Mouse (Mus musculus) embryonic facial prominence, embryonic 14.5 days (tissue): Measurements from ENCODE around the gene D630003M21Rik. TPM values are rescaled to one million over a fixed set of nuclear protein-coding genes. Genes with fewer than 3 reads are reported as not detected.

ENCODE experiments used
- ATAC-seq: fragments of 200-750 bp; cut with Nextera tagmentation; 2 replicates; pipeline ENCODE4 v1.8.0; 2017; ENCODE audit warnings: low read depth, moderate number of reproducible peaks, moderate TSS enrichment
- DNase-seq: peaks from one replicate; pipeline ENCODE4 v3.0.0-alpha.2; 2015; ENCODE audit warnings: low spot score
- H3K27ac ChIP-seq: fragments of 300-500 bp; sonication (generic); replicated peaks from 2 replicates; pipeline ENCODE4 v1.5.1; 2014; ENCODE audit warnings: low read depth, mild to moderate bottlenecking, low read length, moderate library complexity
- H3K27me3 ChIP-seq: fragments of 300-500 bp; sonication (generic); replicated peaks from 2 replicates; pipeline ENCODE4 v1.6.1; 2014; ENCODE audit warnings: low read length; ENCODE audit not compliant: control insufficient read depth, insufficient read depth
- H3K36me3 ChIP-seq: fragments of 300-500 bp; sonication (generic); 2 replicates; pipeline ENCODE4 v1.6.1; 2014; ENCODE audit warnings: low read length, mixed read lengths; ENCODE audit not compliant: control insufficient read depth, insufficient read depth
- H3K4me1 ChIP-seq: fragments of 300-500 bp; sonication (generic); 2 replicates; pipeline ENCODE4 v1.6.1; 2014; ENCODE audit warnings: antibody characterized with exemption, low read length; ENCODE audit not compliant: control insufficient read depth, insufficient read depth
- H3K4me2 ChIP-seq: fragments of 300-500 bp; sonication (generic); 2 replicates; pipeline ENCODE4 v1.6.1; 2014; ENCODE audit warnings: low read depth, mild to moderate bottlenecking, low read length, moderate library complexity, mixed read lengths
- H3K4me3 ChIP-seq: fragments of 300-500 bp; sonication (generic); 2 replicates; pipeline ENCODE4 v1.5.1; 2014; ENCODE audit warnings: low read depth, mild to moderate bottlenecking, low read length
- H3K9ac ChIP-seq: fragments of 300-500 bp; sonication (generic); 2 replicates; pipeline ENCODE4 v1.6.1; 2014; ENCODE audit warnings: low read depth, mild to moderate bottlenecking, low read length, moderate library complexity, mixed read lengths
- H3K9me3 ChIP-seq: fragments of 300-500 bp; sonication (generic); 2 replicates; pipeline ENCODE4 v1.6.1; 2016; ENCODE audit warnings: low read length; ENCODE audit not compliant: control insufficient read depth
- WGBS: fragments of 180-500 bp; shearing (Covaris S2); extraction: QIAGEN DNeasy Blood & Tissue Kit; methylation state at CpG from one replicate; pipeline ENCODE4 v1.1.7; 2014; 5-methylcytosine and 5-hydroxymethylcytosine counted together
- polyA plus RNA-seq: library from polyadenylated mRNA; unstranded; fragments of >200 nt; fragmentation: Nextera tagmentation; extraction: Ambion mirVana; gene quantifications from 2 replicates; pipeline ENCODE4 v1.2.1, GENCODE M21; 2014

The D630003M21Rik gene
- polyA plus RNA-seq, 1 experiment from 2014 or later = 5.4 TPM

DNA sequence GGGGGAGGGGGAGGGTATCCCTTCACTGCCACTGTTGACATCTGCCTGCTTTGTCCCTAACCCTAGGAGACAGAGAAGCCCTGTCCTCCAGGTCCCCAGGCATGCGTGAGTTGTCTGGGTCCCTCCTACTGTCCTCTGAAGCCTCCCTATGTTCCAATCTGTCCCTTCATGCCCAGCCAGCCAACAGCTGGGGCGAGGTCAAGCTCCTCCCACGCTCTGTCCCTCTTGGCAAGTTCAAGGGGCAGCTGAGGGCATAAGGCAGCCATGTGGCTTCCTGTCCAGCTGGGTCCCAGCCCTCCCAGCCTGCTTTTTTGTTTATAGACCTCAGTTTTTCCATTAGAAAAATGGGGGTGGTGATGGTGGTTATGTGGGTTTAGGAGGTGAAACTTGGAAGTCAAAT is 29.7 kb downstream of the D630003M21Rik start:
- H3K4me2 ChIP-seq = no peak overlapping the region
- DNase-seq (no peak), ATAC-seq (no peak)
- WGBS = 54% methylated on average over 3 of the region's 3 CpGs
- H3K9ac ChIP-seq = no peak overlapping the region
- H3K27me3 ChIP-seq = no peaks in the 10 kb centered on the region
- no peak overlapping the region for H3K4me3 ChIP-seq
- no peaks in the 10 kb centered on the region for H3K9me3 ChIP-seq
- no peaks in the 10 kb centered on the region for H3K4me1 ChIP-seq
- H3K27ac ChIP-seq = no peak overlapping the region
- peaks cover 6% of the 10 kb centered on the region; the same call in 1 of the 2 replicates for H3K36me3 ChIP-seq

DNA sequence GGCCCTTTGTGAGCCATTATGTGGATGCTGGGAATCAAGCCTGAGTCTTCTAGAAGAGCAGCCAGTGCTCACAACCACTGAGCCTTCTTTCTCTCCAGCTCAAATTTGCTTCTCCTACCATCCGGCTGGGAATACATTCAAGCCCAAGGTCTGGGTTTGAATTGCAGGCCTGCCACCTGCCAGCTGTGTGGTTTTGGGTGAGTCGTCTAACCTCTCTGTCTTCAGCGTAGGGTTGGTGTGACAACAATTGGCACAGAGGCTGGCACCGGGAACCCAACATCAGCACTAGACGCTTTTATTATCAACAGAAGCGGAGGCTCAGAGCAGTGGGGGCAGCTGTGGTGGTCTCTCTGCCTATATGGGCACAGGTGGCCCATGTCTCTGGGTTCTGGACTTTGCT is 30.2 kb downstream of the D630003M21Rik start:
- ATAC-seq (no peak), DNase-seq (no peak)
- Histone ChIP-seq H3K4me2 (no peak overlapping the region), H3K27me3 (no peaks in the 10 kb centered on the region), H3K4me3 (no peak overlapping the region), H3K9ac (no peak overlapping the region), H3K27ac (no peak overlapping the region), H3K9me3 (no peaks in the 10 kb centered on the region), H3K36me3 (peaks cover 6% of the 10 kb centered on the region; the same call in 1 of the 2 replicates), H3K4me1 (no peaks in the 10 kb centered on the region)
- 80% methylated on average over 6 of the region's 6 CpGs for WGBS

DNA sequence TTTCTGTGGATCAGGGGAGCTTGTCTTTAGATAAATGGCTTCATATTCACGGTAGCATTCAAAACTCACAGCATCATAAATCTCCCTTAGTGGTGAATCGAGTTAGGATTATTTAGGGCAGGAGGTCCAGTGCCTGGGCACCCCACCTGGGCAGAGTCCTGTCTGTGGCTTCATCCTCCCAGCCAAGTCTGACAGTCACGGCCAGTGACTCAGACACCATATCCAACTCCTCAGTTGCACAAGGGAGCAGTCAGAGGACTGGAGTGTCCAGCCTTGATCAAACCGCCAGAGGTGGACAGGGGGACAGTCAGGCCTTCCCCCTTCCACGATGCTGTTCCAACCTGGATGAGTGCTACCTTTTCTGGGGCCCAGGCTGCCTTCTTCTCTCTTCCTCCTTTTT is 31.1 kb downstream of the D630003M21Rik start:
- Histone ChIP-seq H3K4me2 (no peak overlapping the region), H3K36me3 (peaks cover 6% of the 10 kb centered on the region; the same call in 1 of the 2 replicates), H3K4me1 (0 out of 2 replicates have a peak, but pooled peaks cover 4% of the 10 kb centered on the region), H3K4me3 (no peak overlapping the region), H3K9ac (no peak overlapping the region), H3K27me3 (no peaks in the 10 kb centered on the region), H3K27ac (no peak overlapping the region), H3K9me3 (no peaks in the 10 kb centered on the region)
- 82% methylated on average over 5 of the region's 5 CpGs for WGBS
- ATAC-seq (no peak), DNase-seq (no peak)

DNA sequence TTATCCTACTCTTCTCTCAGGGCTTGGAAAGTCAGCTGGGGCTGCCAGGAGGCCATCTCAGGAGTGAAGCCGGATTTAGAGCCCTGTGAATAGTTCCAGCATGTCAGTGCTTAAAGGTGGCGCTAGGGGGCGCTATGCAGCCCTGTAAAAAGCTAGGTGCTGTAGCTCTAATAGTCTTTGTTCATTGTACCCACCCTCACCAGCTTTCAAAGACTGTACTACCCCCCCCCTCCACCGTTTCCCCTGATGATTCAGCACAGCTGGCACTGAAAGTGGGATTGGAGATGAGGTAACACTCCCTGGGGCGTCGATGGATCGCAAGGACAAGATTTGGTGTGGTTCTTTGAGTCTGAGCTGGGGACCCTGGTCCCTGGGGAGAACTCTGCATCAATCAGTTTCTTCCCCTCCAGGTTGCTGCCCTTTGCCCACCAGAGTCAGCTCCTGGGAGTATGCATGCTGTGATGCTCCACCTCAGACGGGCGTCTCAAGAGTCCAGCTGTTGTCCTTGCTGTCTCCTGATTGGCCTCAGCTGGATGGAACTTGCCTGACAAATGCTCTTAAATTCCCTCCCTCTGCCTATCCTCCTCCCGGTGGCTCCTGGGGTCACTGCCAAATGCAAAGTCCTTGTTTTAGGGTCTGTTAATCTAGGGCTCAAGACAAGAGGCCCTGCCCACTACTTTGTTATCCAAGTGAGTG is 33.9 kb downstream of the D630003M21Rik start:
- no peak overlapping the region for H3K9ac ChIP-seq
- 23% methylated on average over 10 of the region's 10 CpGs for whole genome bisulfite sequencing
- DNase-seq = peak; percentile 67
- H3K4me2 ChIP-seq = no peak overlapping the region
- peak; percentile 35 for ATAC-seq
- peaks cover 3% of the 10 kb centered on the region; the same call in 1 of the 2 replicates for H3K36me3 ChIP-seq
- no peak overlapping the region for H3K4me3 ChIP-seq
- no peaks in the 10 kb centered on the region for H3K9me3 ChIP-seq
- H3K27ac ChIP-seq = no peak overlapping the region
- H3K27me3 ChIP-seq = no peaks in the 10 kb centered on the region
- 0 out of 2 replicates have a peak, but pooled peaks cover 4% of the 10 kb centered on the region for H3K4me1 ChIP-seq

DNA sequence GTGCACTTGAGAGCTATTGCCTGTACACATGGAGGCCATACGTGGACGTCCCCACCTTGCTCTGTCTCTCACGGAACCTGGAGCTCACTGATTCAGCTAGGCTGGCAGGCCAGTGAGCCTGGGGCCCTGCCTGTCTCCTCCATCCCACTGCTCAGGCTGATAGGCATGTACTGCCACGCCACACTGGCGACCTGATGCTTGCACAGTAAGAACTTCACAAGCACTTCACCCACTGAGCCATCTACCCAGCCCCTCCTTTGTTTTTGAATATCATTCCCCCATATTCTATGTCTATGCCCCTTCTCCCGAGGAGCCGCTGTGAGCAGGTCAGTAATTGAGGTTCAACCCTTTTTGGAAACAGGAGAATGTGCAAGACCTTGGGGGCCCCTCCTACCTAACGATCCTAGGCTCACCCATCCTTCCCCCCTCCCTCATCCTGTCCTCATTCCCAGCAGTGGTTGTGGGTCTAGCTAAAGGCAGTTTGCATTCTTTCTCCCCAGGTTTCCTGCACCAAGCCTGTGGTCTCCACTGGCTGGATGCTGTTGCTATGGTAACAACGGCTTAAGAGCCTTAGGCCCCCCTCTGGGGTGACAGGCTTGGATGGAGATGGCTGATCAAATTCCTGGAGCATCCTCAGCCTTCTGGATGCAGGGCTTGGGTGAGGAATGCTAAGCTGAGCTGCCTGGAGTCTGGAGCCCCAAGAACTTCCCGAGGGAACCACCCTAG is 35.2 kb downstream of the D630003M21Rik start:
- Histone ChIP-seq H3K4me2 (no peak overlapping the region), H3K9me3 (no peaks in the 10 kb centered on the region), H3K36me3 (no peaks in the 10 kb centered on the region), H3K27me3 (no peaks in the 10 kb centered on the region), H3K27ac (no peak overlapping the region), H3K4me3 (no peak overlapping the region), H3K9ac (no peak overlapping the region), H3K4me1 (0 out of 2 replicates have a peak, but pooled peaks cover 4% of the 10 kb centered on the region)
- no peak for ATAC-seq
- WGBS = 30% methylated on average over 10 of the region's 10 CpGs
- DNase-seq = no peak

DNA sequence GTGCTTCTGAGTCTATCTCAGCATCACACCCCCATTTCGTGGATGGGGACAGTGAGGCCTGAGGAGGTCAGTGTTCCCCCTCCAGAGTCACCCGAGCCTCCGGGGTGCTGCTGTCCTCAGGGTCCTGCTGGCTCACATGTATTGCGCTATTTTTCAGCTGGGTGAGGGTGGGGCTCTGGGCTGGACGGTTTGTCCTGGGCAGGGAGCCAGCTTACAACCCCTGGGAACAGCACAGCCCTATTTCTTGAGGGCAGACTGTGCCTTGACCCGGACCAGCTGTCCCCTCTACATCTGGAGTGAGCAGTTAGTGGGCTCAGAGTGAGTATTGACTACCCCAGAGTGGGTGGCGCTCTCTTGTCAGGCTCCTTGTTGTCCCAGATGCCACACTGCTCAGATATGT is 37.9 kb downstream of the D630003M21Rik start:
- Histone ChIP-seq H3K4me3 (no peak overlapping the region), H3K27ac (no peak overlapping the region)

DNA sequence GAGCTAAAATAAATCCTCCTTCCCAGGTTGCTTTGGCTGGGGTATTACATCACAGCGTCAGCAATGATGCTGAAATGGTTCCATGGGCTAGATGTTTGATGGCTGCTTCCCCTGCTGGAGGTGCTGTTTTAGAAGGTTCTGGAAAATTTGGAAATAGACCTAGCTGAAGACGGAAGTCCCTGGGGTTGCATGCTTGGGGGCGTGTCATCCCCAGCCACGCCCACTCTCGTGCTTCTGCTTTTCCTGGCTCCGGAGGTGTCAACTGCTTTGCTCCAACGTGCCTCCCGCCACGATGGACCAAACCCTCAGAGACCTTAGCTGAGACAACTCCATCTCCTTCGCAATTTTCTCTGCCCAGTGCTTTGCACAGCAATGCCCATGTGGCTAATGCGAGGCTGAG is 39.6 kb downstream of the D630003M21Rik start:
- Histone ChIP-seq H3K36me3 (no peaks in the 10 kb centered on the region), H3K27ac (no peak overlapping the region), H3K9ac (no peak overlapping the region), H3K4me2 (no peak overlapping the region), H3K27me3 (no peaks in the 10 kb centered on the region), H3K4me3 (no peak overlapping the region), H3K9me3 (no peaks in the 10 kb centered on the region), H3K4me1 (0 out of 2 replicates have a peak, but pooled peaks cover 4% of the 10 kb centered on the region)
- DNase-seq = no peak
- ATAC-seq = no peak
- 78% methylated on average over 11 of the region's 11 CpGs for WGBS

More for the DNA sequence above, 37.9 kb downstream of the D630003M21Rik start:
- H3K4me1 ChIP-seq = 0 out of 2 replicates have a peak, but pooled peaks cover 4% of the 10 kb centered on the region
- H3K9ac ChIP-seq = no peak overlapping the region
- no peaks in the 10 kb centered on the region for H3K9me3 ChIP-seq
- no peaks in the 10 kb centered on the region for H3K27me3 ChIP-seq
- WGBS = 52% methylated on average over 7 of the region's 7 CpGs
- DNase-seq = no peak
- H3K36me3 ChIP-seq = no peaks in the 10 kb centered on the region
- no peak overlapping the region for H3K4me2 ChIP-seq
- ATAC-seq = no peak

DNA sequence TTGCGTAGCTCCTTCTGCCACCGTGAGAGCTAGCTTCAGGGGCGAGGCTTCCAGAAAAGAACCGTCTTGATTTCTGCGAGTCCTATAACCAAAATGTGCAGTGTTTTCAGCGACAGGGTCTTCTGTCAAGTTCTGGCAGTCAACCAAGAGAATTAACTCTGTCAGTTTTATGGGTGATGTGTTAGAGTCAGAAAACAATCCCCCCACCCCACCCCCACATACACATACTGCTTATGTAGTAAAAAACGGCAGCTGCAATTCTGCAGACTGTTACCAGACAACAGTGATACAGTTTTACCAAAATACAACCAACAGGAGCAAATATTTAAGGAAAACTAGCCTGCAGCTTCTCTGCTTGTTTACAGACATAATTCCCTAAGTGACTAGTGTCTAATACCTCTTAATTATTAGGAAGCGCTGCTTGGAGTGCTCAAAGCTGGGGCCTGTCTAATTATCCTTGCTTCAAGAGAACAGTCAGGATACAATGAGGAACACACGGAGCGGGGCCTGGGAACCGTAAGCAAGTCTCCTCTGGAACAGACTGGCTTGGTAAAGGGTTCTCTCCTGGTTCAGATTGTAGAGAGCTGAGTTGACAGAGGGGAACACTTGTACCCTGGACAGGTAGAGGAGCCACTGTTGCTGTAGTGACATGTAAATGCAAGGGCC is 42.7 kb downstream of the D630003M21Rik start:
- DNase-seq (no peak), ATAC-seq (no peak)
- Histone ChIP-seq H3K4me3 (no peak overlapping the region), H3K9ac (no peak overlapping the region), H3K4me1 (no peaks in the 10 kb centered on the region), H3K27me3 (no peaks in the 10 kb centered on the region), H3K9me3 (no peaks in the 10 kb centered on the region), H3K27ac (no peak overlapping the region), H3K36me3 (no peaks in the 10 kb centered on the region), H3K4me2 (no peak overlapping the region)
- WGBS = 63% methylated on average over 11 of the region's 11 CpGs
